ENCODE assay signal across 10 mouse cellular contexts in genomic region chr12:11317671-11318070, GRCm38 (mm10). TPM values are rescaled to one million over a fixed set of nuclear protein-coding genes. Genes with fewer than 3 reads are reported as not detected.
DNase-seq lines count a peak whose midpoint lies in the region.
"Had no signal": no experiment of that assay in that cellular context is flagged by ENCODE, and none has a peak within 500 bp of the region (broad histone marks: within the 10 kb centered on the region; RNA-seq: fewer than 3 reads in every experiment).

No protein-coding gene starts in this region.

- DNase-seq in adrenal gland, adult (ENCODE audit: inconsistent age in 2 of 2, low spot score in 1 of 2): peak; percentile 60 to 76
- no peak for DNase-seq in adrenal gland, postnatal 4 days (ENCODE audit: low spot score in 2 of 2)
- DNase-seq in 3T3-L1 (ENCODE audit: low read depth, low spot score): peak; percentile 72
- peak; percentile 48 for DNase-seq in kidney, postnatal 14 days
- DNase-seq in lung, postnatal 25 days (ENCODE audit: low spot score): peak; percentile 54
- no peak for DNase-seq in spleen, adult 18-20 months
- no peak for DNase-seq in gastrocnemius, postnatal 14 days
- DNase-seq in frontal cortex, postnatal 36 days (ENCODE audit: low spot score in 2 of 2): no peak
- DNase-seq: cerebellum, adult 11-12 months; gastrocnemius, postnatal 36 days had no signal

- intact Hi-C loops in gastrocnemius, postnatal 14 days (cut with DNase I; ENCODE audit: low total_unique reads): no loop called here

RNA-seq across cellular contexts. Expression of gene Smc6, which starts 52.0 kb away (rescaled TPM):
- total RNA-seq in adrenal gland, postnatal 4 days (2021): 10 to 100 TPM; 61.7 to 66.1 TPM
- 10 to 100 TPM; 30.4 to 36.0 TPM for total RNA-seq in gastrocnemius, postnatal 14 days (2021)

RNA-seq across cellular contexts. Expression of gene Gen1, which starts 52.1 kb away (rescaled TPM):
- 1 to 10 TPM; 6.3 to 10.0 TPM for total RNA-seq in adrenal gland, postnatal 4 days (2021)
- 1 to 10 TPM; 2.5 TPM for total RNA-seq in gastrocnemius, postnatal 14 days (2021)

Comparison
In these comparisons a context has a peak if more than half of its experiments do, and no peak if none do; other contexts are left out.
1. DNase-seq: peak in adrenal gland, adult (2 of 2), 3T3-L1 (single experiment), kidney, postnatal 14 days (single experiment) and lung, postnatal 25 days (single experiment); none in adrenal gland, postnatal 4 days (0 of 2), spleen, adult 18-20 months (0 of 2), gastrocnemius, postnatal 14 days (single experiment) and frontal cortex, postnatal 36 days (0 of 2).